Mouse (Mus musculus): Measurements from ENCODE around the gene Gpr89. TPM values are rescaled to one million over a fixed set of nuclear protein-coding genes. Genes with fewer than 3 reads are reported as not detected.

The Gpr89 gene
- polyA plus RNA-seq, 1 experiment from 2014 or later, result 19.1 TPM

GRCm38 (mm10) chr3:96836414-96836813, 68.7 kb downstream of the Gpr89 start:
- ATAC-seq (ENCODE audit: low read depth), result no peak
- 33% methylated on average over 2 of the region's 2 CpGs for WGBS (ENCODE audit: insufficient replicate concordance)
- H3K9me3 ChIP-seq (replicated peaks; ENCODE audit: control insufficient read depth, low read length), result no peaks in the 10 kb centered on the region
- no peak overlapping the region for H3K4me3 ChIP-seq (ENCODE audit: low read depth, low read length)
- no peak overlapping the region for H3K27ac ChIP-seq (ENCODE audit: low read length)
- H3K9ac ChIP-seq (ENCODE audit: low read depth, low read length), result no peak overlapping the region
- H3K4me2 ChIP-seq (ENCODE audit: low read depth, low read length), result no peak overlapping the region
- peaks cover 4% of the 10 kb centered on the region; the same call in 1 of the 2 replicates for H3K4me1 ChIP-seq (ENCODE audit: control insufficient read depth, low read depth, low read length)
- no peaks in the 10 kb centered on the region for H3K36me3 ChIP-seq (ENCODE audit: control insufficient read depth, insufficient read depth)
- H3K27me3 ChIP-seq (ENCODE audit: control insufficient read depth, insufficient read depth, low read depth, low read length), result no peaks in the 10 kb centered on the region

- no peaks in the 10 kb centered on the region for H3K27me3 ChIP-seq (ENCODE audit: control insufficient read depth, insufficient read depth, low read depth, low read length)
- H3K9ac ChIP-seq (ENCODE audit: low read depth, low read length), result no peak overlapping the region
- peaks cover 4% of the 10 kb centered on the region; the same call in 1 of the 2 replicates for H3K4me1 ChIP-seq (ENCODE audit: control insufficient read depth, low read depth, low read length)
- H3K27ac ChIP-seq (ENCODE audit: low read length), result no peak overlapping the region
- no peak overlapping the region for H3K4me3 ChIP-seq (ENCODE audit: low read depth, low read length)
- no peak for ATAC-seq (ENCODE audit: low read depth)
- no peak overlapping the region for H3K4me2 ChIP-seq (ENCODE audit: low read depth, low read length)
- H3K36me3 ChIP-seq (ENCODE audit: control insufficient read depth, insufficient read depth), result no peaks in the 10 kb centered on the region
- H3K9me3 ChIP-seq (replicated peaks; ENCODE audit: control insufficient read depth, low read length), result no peaks in the 10 kb centered on the region
- 56% methylated on average over 7 of the region's 7 CpGs for WGBS (ENCODE audit: insufficient replicate concordance)
These were observed 70.4 kb downstream of the Gpr89 start for GRCm38 (mm10) chr3:96834587-96835348.

- Histone ChIP-seq H3K9me3 (replicated peaks; ENCODE audit: control insufficient read depth, low read length) (no peaks in the 10 kb centered on the region), H3K27me3 (ENCODE audit: control insufficient read depth, insufficient read depth, low read depth, low read length) (no peaks in the 10 kb centered on the region), H3K4me1 (ENCODE audit: control insufficient read depth, low read depth, low read length) (peaks cover 4% of the 10 kb centered on the region; the same call in 1 of the 2 replicates), H3K9ac (ENCODE audit: low read depth, low read length) (no peak overlapping the region), H3K36me3 (ENCODE audit: control insufficient read depth, insufficient read depth) (no peaks in the 10 kb centered on the region), H3K27ac (ENCODE audit: low read length) (no peak overlapping the region), H3K4me3 (ENCODE audit: low read depth, low read length) (no peak overlapping the region), H3K4me2 (ENCODE audit: low read depth, low read length) (no peak overlapping the region)
- 38% methylated on average over 5 of the region's 5 CpGs for WGBS (ENCODE audit: insufficient replicate concordance)
- ATAC-seq (ENCODE audit: low read depth), result no peak
These were observed 72.2 kb downstream of the Gpr89 start for GRCm38 (mm10) chr3:96832930-96833329.

GRCm38 (mm10) chr3:96829856-96830255, 75.3 kb downstream of the Gpr89 start:
- Histone ChIP-seq H3K36me3 (ENCODE audit: control insufficient read depth, insufficient read depth) (no peaks in the 10 kb centered on the region), H3K4me3 (ENCODE audit: low read depth, low read length) (peak overlapping the region; percentile 44), H3K9me3 (replicated peaks; ENCODE audit: control insufficient read depth, low read length) (no peaks in the 10 kb centered on the region), H3K27me3 (ENCODE audit: control insufficient read depth, insufficient read depth, low read depth, low read length) (no peaks in the 10 kb centered on the region), H3K9ac (ENCODE audit: low read depth, low read length) (peak overlapping the region; percentile 42; the same call in 1 of the 2 replicates), H3K27ac (ENCODE audit: low read length) (no peak overlapping the region), H3K4me2 (ENCODE audit: low read depth, low read length) (peak overlapping the region; percentile 32; the same call in 1 of the 2 replicates), H3K4me1 (ENCODE audit: control insufficient read depth, low read depth, low read length) (peaks cover 4% of the 10 kb centered on the region; the same call in 1 of the 2 replicates)
- WGBS (ENCODE audit: insufficient replicate concordance), result 69% methylated on average over 10 of the region's 10 CpGs
- peak; percentile 82 for ATAC-seq (ENCODE audit: low read depth)

GRCm38 (mm10) chr3:96828984-96829383, 76.2 kb downstream of the Gpr89 start, which contains the start of the genes Pdzk1 and Cd160:
Gene Pdzk1, plus strand, starts transcription at chr3:96829284.
Gene Cd160, minus strand, starts transcription at chr3:96829351.
- WGBS (ENCODE audit: insufficient replicate concordance), result 68% methylated on average over 1 of the region's 1 CpGs
- Histone ChIP-seq H3K27ac (ENCODE audit: low read length) (no peak within 1 kb of the TSS), H3K9ac (ENCODE audit: low read depth, low read length) (peak within 1 kb of the TSS; percentile 42; the same call in 1 of the 2 replicates), H3K27me3 (ENCODE audit: control insufficient read depth, insufficient read depth, low read depth, low read length) (no peaks in the 10 kb centered on the region), H3K4me1 (ENCODE audit: control insufficient read depth, low read depth, low read length) (peaks cover 4% of the 10 kb centered on the region; the same call in 1 of the 2 replicates), H3K4me2 (ENCODE audit: low read depth, low read length) (peak within 1 kb of the TSS; percentile 32; the same call in 1 of the 2 replicates), H3K4me3 (ENCODE audit: low read depth, low read length) (peak within 1 kb of the TSS; percentile 44), H3K9me3 (replicated peaks; ENCODE audit: control insufficient read depth, low read length) (no peaks in the 10 kb centered on the region), H3K36me3 (ENCODE audit: control insufficient read depth, insufficient read depth) (no peaks in the 10 kb centered on the region)
- no peak for ATAC-seq (ENCODE audit: low read depth)

- H3K4me2 ChIP-seq (ENCODE audit: low read depth, low read length), result no peak overlapping the region
- H3K9me3 ChIP-seq (replicated peaks; ENCODE audit: control insufficient read depth, low read length), result no peaks in the 10 kb centered on the region
These were observed 76.8 kb downstream of the Gpr89 start for GRCm38 (mm10) chr3:96828308-96828864.

GRCm38 (mm10) chr3:96825261-96825660, 79.9 kb downstream of the Gpr89 start:
- H3K27me3 ChIP-seq (ENCODE audit: control insufficient read depth, insufficient read depth, low read depth, low read length), result no peaks in the 10 kb centered on the region
- H3K4me2 ChIP-seq (ENCODE audit: low read depth, low read length), result no peak overlapping the region
- ATAC-seq (ENCODE audit: low read depth), result no peak
- no peaks in the 10 kb centered on the region for H3K9me3 ChIP-seq (replicated peaks; ENCODE audit: control insufficient read depth, low read length)
- WGBS (ENCODE audit: insufficient replicate concordance), result 37% methylated on average over 11 of the region's 11 CpGs
- no peak overlapping the region for H3K9ac ChIP-seq (ENCODE audit: low read depth, low read length)
- H3K4me3 ChIP-seq (ENCODE audit: low read depth, low read length), result no peak overlapping the region
- H3K36me3 ChIP-seq (ENCODE audit: control insufficient read depth, insufficient read depth), result no peaks in the 10 kb centered on the region
- no peak overlapping the region for H3K27ac ChIP-seq (ENCODE audit: low read length)
- no peaks in the 10 kb centered on the region for H3K4me1 ChIP-seq (ENCODE audit: control insufficient read depth, low read depth, low read length)

More at GRCm38 (mm10) chr3:96828308-96828864, 76.8 kb downstream of the Gpr89 start:
- Histone ChIP-seq H3K27ac (ENCODE audit: low read length) (no peak overlapping the region), H3K4me3 (ENCODE audit: low read depth, low read length) (no peak overlapping the region), H3K27me3 (ENCODE audit: control insufficient read depth, insufficient read depth, low read depth, low read length) (no peaks in the 10 kb centered on the region), H3K4me1 (ENCODE audit: control insufficient read depth, low read depth, low read length) (peaks cover 4% of the 10 kb centered on the region; the same call in 1 of the 2 replicates), H3K9ac (ENCODE audit: low read depth, low read length) (no peak overlapping the region), H3K36me3 (ENCODE audit: control insufficient read depth, insufficient read depth) (no peaks in the 10 kb centered on the region)
- WGBS (ENCODE audit: insufficient replicate concordance), result 52% methylated on average over 15 of the region's 15 CpGs
- ATAC-seq (ENCODE audit: low read depth), result no peak

GRCm38 (mm10) chr3:96824614-96825013, 80.5 kb downstream of the Gpr89 start:
- no peak overlapping the region for H3K4me2 ChIP-seq (ENCODE audit: low read depth, low read length)
- ATAC-seq (ENCODE audit: low read depth), result no peak
- H3K9ac ChIP-seq (ENCODE audit: low read depth, low read length), result no peak overlapping the region
- no peak overlapping the region for H3K4me3 ChIP-seq (ENCODE audit: low read depth, low read length)
- no peaks in the 10 kb centered on the region for H3K36me3 ChIP-seq (ENCODE audit: control insufficient read depth, insufficient read depth)
- no peak overlapping the region for H3K27ac ChIP-seq (ENCODE audit: low read length)
- H3K4me1 ChIP-seq (ENCODE audit: control insufficient read depth, low read depth, low read length), result no peaks in the 10 kb centered on the region
- WGBS (ENCODE audit: insufficient replicate concordance), result 75% methylated on average over 12 of the region's 12 CpGs
- H3K9me3 ChIP-seq (replicated peaks; ENCODE audit: control insufficient read depth, low read length), result no peaks in the 10 kb centered on the region
- H3K27me3 ChIP-seq (ENCODE audit: control insufficient read depth, insufficient read depth, low read depth, low read length), result no peaks in the 10 kb centered on the region

GRCm38 (mm10) chr3:96823701-96824100, 81.4 kb downstream of the Gpr89 start:
- H3K4me2 ChIP-seq (ENCODE audit: low read depth, low read length), result no peak overlapping the region
- no peak overlapping the region for H3K9ac ChIP-seq (ENCODE audit: low read depth, low read length)
- H3K4me1 ChIP-seq (ENCODE audit: control insufficient read depth, low read depth, low read length), result no peaks in the 10 kb centered on the region
- no peaks in the 10 kb centered on the region for H3K36me3 ChIP-seq (ENCODE audit: control insufficient read depth, insufficient read depth)
- H3K9me3 ChIP-seq (replicated peaks; ENCODE audit: control insufficient read depth, low read length), result no peaks in the 10 kb centered on the region
- no peak overlapping the region for H3K27ac ChIP-seq (ENCODE audit: low read length)
- H3K27me3 ChIP-seq (ENCODE audit: control insufficient read depth, insufficient read depth, low read depth, low read length), result no peaks in the 10 kb centered on the region
- no peak overlapping the region for H3K4me3 ChIP-seq (ENCODE audit: low read depth, low read length)
- WGBS (ENCODE audit: insufficient replicate concordance), result 32% methylated on average over 3 of the region's 3 CpGs
- ATAC-seq (ENCODE audit: low read depth), result no peak

Measured in liver, embryonic 16.5 days (tissue).